Mouse (Mus musculus) left cerebral cortex, postnatal 14 days (tissue): ENCODE results near the gene Hist1h2bn. TPM values are rescaled to one million over a fixed set of nuclear protein-coding genes. Genes with fewer than 3 reads are reported as not detected.
"Not testable (repeated sequence)": the region's sequence is repeated elsewhere in the genome, so short reads cannot be mapped to it uniquely, and the experiment has no call there.

Experiments used
- DNase-seq, 2 experiments: peaks; one replicate each; pipeline ENCODE4 v3.0.0; 2021 to 2022; ENCODE audit warnings: low spot score in 2 of 2, mixed read lengths in 1 of 2
- intact Hi-C: fragments of 180-260 bp; cut with DNase I; formaldehyde crosslinking; loops from one replicate; pipeline ENCODE4 v1.15.1; 2025
- total RNA-seq, 2 experiments: library from RNA; stranded (reverse); gene quantifications; 2 replicates each; pipeline ENCODE4 v1.2.3; 2021

Hist1h2bn gene
- total RNA-seq, 2 experiments from 2014 or later, result 9.6 to 16.1 TPM

- DNase-seq, result peak; percentile 75 to 91
- intact Hi-C loops, result no loop called here
Measured at GRCm38 (mm10) chr13:21778814-21779766, 25.2 kb downstream of the Hist1h2bn start.

- intact Hi-C loops, result no loop called here
- DNase-seq, result peak in 1 of 2 experiments; percentile 43
Measured at GRCm38 (mm10) chr13:21779767-21780731, 26.1 kb downstream of the Hist1h2bn start, which contains the start of gene Hist1h1b. Gene Hist1h1b (minus strand): TSS chr13:21780625.

GRCm38 (mm10) chr13:21781021-21781555, 27.2 kb downstream of the Hist1h2bn start:
- intact Hi-C loops, result no loop called here
- DNase-seq, result no peak

- intact Hi-C loops, result no loop called here
- DNase-seq, result no peak
Measured at GRCm38 (mm10) chr13:21781639-21782038, 27.7 kb downstream of the Hist1h2bn start.

- intact Hi-C loops, result not testable (repeated sequence)
Measured at GRCm38 (mm10) chr13:21782361-21783254, 28.7 kb downstream of the Hist1h2bn start.

GRCm38 (mm10) chr13:21783255-21783617, 29.3 kb downstream of the Hist1h2bn start, which contains the start of gene Hist1h3i:
Gene Hist1h3i (minus strand): TSS chr13:21783370.
- intact Hi-C loops, result no loop called here
- peak; percentile 76 to 80 for DNase-seq

More at GRCm38 (mm10) chr13:21782361-21783254, 28.7 kb downstream of the Hist1h2bn start:
- not testable (repeated sequence) for DNase-seq

- intact Hi-C loops, result no loop called here
- peak; percentile 37 to 47 for DNase-seq
Measured at GRCm38 (mm10) chr13:21783734-21784161, 29.8 kb downstream of the Hist1h2bn start.

GRCm38 (mm10) chr13:21784311-21784710, 30.4 kb downstream of the Hist1h2bn start:
- intact Hi-C loops, result no loop called here
- DNase-seq, result no peak

GRCm38 (mm10) chr13:21786189-21786898, 32.4 kb downstream of the Hist1h2bn start:
- intact Hi-C loops, result no loop called here
- no peak for DNase-seq

- intact Hi-C loops, result not testable (repeated sequence)
- peak; percentile 95 to 98 for DNase-seq
Measured at GRCm38 (mm10) chr13:21786899-21787629, 33.1 kb downstream of the Hist1h2bn start, which contains the start of the genes Hist1h2an and Hist1h2bp. Gene Hist1h2an (minus strand): TSS chr13:21787218. Gene Hist1h2bp (plus strand): TSS chr13:21787461.

- intact Hi-C loops, result no loop called here
- DNase-seq, result no peak
Measured at GRCm38 (mm10) chr13:21787760-21788593, 34.1 kb downstream of the Hist1h2bn start.

- DNase-seq, result no peak
- intact Hi-C loops, result no loop called here
Measured at GRCm38 (mm10) chr13:21789925-21790324, 36.0 kb downstream of the Hist1h2bn start.

- intact Hi-C loops, result no loop called here
- DNase-seq, result no peak
Measured at GRCm38 (mm10) chr13:21790601-21791283, 36.8 kb downstream of the Hist1h2bn start.

- intact Hi-C loops, result no loop called here
- no peak for DNase-seq
Measured at GRCm38 (mm10) chr13:21795584-21795983, 41.7 kb downstream of the Hist1h2bn start.

GRCm38 (mm10) chr13:21797163-21797562, 43.2 kb downstream of the Hist1h2bn start:
- DNase-seq, intact Hi-C loops: not testable (repeated sequence)
